Mouse (Mus musculus): ENCODE results near the gene Abca3. TPM values are rescaled to one million over a fixed set of nuclear protein-coding genes. Genes with fewer than 3 reads are reported as not detected.
A peak's percentile ranks its signal among the peaks of the same experiment; 100 is the strongest.

The Abca3 gene
- polyA plus RNA-seq, 1 experiment from 2014 or later = 5.3 TPM

DNA sequence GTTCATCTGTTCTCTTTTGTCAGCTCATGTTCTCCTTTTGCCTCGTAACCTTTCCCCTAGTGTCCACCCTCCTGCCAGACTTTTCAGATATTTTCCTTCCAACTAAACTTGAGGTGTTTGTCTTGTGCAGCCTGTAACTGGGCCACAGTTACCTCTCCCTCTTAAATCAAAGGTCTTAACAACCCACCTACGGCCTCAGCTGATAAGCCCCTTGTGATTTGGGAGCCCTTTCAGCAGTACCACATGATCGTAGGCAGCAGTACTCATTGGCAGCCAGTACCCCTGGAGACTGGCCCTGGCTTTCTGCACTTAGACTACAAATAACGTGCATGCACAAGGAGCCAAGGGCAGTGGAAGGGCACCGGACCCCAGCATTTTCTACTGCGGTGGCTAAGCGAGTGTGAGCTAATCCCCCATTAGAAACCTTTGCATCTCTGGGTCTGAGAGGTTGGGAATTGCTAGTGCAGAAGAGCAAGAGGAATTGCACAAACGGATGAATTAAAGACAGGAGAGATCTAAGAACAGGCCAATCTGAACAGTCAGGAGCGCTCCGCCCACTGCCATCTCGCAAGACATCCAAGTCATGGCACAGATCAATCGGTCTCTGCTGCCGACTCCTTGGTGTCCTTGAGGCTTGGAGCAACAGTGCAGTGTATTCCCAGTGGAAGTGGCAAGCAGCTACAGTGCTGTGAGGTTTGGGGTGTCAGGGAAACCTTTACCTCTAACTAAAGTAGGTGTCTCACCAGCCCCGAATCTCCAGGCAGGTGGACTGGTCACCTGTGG is 77.6 kb downstream of the Abca3 start:
- Histone ChIP-seq H3K4me3 (ENCODE audit: low read depth, low read length) (no peak overlapping the region), H3K27me3 (ENCODE audit: control insufficient read depth, insufficient read depth, low read length) (no peaks in the 10 kb centered on the region), H3K9me3 (replicated peaks; ENCODE audit: control insufficient read depth, low read length) (no peaks in the 10 kb centered on the region), H3K36me3 (replicated peaks; ENCODE audit: control insufficient read depth, insufficient read depth, low read depth, low read length) (peaks cover 5% of the 10 kb centered on the region), H3K9ac (replicated peaks; ENCODE audit: low read length) (no peak overlapping the region), H3K4me2 (ENCODE audit: low read depth, low read length) (no peak overlapping the region), H3K4me1 (ENCODE audit: control insufficient read depth, insufficient read depth, low read length) (no peaks in the 10 kb centered on the region), H3K27ac (replicated peaks; ENCODE audit: low read depth, low read length) (no peak overlapping the region)
- no peak for ATAC-seq (replicated peaks; ENCODE audit: insufficient number of reproducible peaks, low FRiP score, low TSS enrichment, low read depth)
- DNase-seq (ENCODE audit: low spot score) = no peak
- WGBS = 90% methylated on average over 14 of the region's 14 CpGs

DNA sequence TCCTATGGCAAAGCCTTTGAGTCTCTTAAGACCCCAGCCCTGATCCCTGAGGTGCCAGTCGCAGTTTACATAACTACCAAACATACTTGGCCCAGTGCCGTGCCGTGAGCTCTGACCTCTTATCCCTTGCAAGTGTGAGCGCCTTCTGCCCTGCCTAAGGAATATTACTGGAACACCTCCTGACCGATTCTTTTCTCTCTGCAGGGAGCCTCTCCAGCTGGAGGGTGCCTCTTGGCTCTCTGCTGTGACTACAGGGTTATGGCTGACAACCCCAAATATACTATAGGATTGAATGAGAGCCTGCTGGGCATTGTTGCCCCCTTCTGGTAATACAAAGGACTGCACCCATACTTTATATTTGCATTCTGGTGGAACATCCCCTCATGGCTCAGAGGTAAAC is 85.3 kb downstream of the Abca3 start:
- Histone ChIP-seq H3K9ac (replicated peaks; ENCODE audit: low read length) (no peak overlapping the region), H3K27me3 (ENCODE audit: control insufficient read depth, insufficient read depth, low read length) (no peaks in the 10 kb centered on the region), H3K4me1 (ENCODE audit: control insufficient read depth, insufficient read depth, low read length) (no peaks in the 10 kb centered on the region), H3K27ac (replicated peaks; ENCODE audit: low read depth, low read length) (no peak overlapping the region), H3K4me2 (ENCODE audit: low read depth, low read length) (no peak overlapping the region), H3K9me3 (replicated peaks; ENCODE audit: control insufficient read depth, low read length) (no peaks in the 10 kb centered on the region), H3K4me3 (ENCODE audit: low read depth, low read length) (no peak overlapping the region), H3K36me3 (replicated peaks; ENCODE audit: control insufficient read depth, insufficient read depth, low read depth, low read length) (peaks cover 3% of the 10 kb centered on the region; the same call in 1 of the 2 replicates)
- ATAC-seq (replicated peaks; ENCODE audit: insufficient number of reproducible peaks, low FRiP score, low TSS enrichment, low read depth) = 0 out of 2 replicates have a peak, but pooled peaks have one; percentile 53
- 75% methylated on average over 5 of the region's 5 CpGs for WGBS
- DNase-seq (ENCODE audit: low spot score) = peak; percentile 65

DNA sequence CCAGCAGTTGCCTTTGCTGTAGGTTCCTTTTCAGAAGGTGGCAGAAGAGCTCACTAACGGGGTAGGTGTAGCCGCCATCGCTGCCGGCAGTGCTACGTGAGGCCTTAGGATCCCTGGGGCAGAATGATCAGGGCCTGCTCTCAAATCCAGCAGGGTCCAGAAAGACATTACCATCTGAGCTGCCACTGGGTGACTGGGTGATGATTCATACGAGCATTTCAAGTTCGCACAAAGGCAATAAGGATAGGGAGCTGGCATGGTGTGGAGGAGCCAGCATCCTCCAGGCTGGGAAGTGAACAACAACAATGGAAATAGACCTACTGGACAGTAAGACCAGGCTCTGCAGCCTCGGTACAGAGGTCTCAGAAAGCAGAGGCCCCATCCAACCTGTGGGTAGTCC is 88.6 kb downstream of the Abca3 start:
- DNase-seq (ENCODE audit: low spot score) = no peak
- 92% methylated on average over 8 of the region's 8 CpGs for WGBS
- H3K4me2 ChIP-seq (ENCODE audit: low read depth, low read length) = no peak overlapping the region

DNA sequence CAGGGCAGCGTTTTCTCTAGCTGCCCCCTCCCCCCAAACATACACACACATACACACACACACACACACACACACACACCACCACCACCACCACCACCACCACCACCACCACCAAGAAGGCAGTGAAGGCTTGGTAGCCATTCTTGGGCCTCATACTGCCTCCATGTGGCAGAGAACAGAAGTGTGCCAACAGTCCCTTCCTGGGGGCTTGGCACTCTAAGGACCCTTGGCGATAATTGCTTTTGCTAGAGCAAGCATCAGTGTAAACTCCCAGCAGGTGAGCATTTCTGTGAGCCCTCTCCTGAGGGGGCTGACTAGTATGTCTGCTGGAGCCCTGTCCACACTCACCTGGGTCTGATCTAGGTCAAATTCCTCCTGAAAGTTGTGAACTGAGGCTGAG is 89.4 kb downstream of the Abca3 start:
- WGBS = 42% methylated on average over 2 of the region's 2 CpGs
- H3K36me3 ChIP-seq (replicated peaks; ENCODE audit: control insufficient read depth, insufficient read depth, low read depth, low read length) = peaks cover 17% of the 10 kb centered on the region

More for the DNA sequence above, 88.6 kb downstream of the Abca3 start:
- Histone ChIP-seq H3K4me1 (ENCODE audit: control insufficient read depth, insufficient read depth, low read length) (no peaks in the 10 kb centered on the region), H3K4me3 (ENCODE audit: low read depth, low read length) (no peak overlapping the region), H3K9me3 (replicated peaks; ENCODE audit: control insufficient read depth, low read length) (no peaks in the 10 kb centered on the region), H3K36me3 (replicated peaks; ENCODE audit: control insufficient read depth, insufficient read depth, low read depth, low read length) (peaks cover 15% of the 10 kb centered on the region), H3K27me3 (ENCODE audit: control insufficient read depth, insufficient read depth, low read length) (no peaks in the 10 kb centered on the region), H3K27ac (replicated peaks; ENCODE audit: low read depth, low read length) (no peak overlapping the region), H3K9ac (replicated peaks; ENCODE audit: low read length) (no peak overlapping the region)
- no peak for ATAC-seq (replicated peaks; ENCODE audit: insufficient number of reproducible peaks, low FRiP score, low TSS enrichment, low read depth)

DNA sequence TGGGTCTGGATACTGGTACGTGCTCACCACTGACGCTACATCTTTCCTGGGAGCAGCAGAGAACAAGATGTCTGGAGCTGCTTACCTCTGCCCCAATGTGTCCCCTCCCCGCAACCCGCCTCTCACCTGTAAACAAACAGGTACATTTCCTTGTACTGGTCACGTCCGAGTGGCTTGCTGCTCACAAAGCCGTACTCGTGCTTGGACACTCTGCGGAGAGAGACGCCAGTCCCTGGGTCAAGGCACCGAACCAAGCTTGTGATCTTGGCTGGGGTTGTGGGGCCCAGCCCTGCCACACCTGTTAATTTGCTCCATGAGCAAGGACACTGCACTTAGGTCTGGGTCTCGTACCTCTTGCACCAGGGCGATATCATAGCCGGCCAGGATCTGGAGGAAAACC is 90.4 kb downstream of the Abca3 start:
- Histone ChIP-seq H3K4me2 (ENCODE audit: low read depth, low read length) (no peak overlapping the region), H3K36me3 (replicated peaks; ENCODE audit: control insufficient read depth, insufficient read depth, low read depth, low read length) (peaks cover 17% of the 10 kb centered on the region), H3K9me3 (replicated peaks; ENCODE audit: control insufficient read depth, low read length) (no peaks in the 10 kb centered on the region), H3K9ac (replicated peaks; ENCODE audit: low read length) (no peak overlapping the region), H3K4me3 (ENCODE audit: low read depth, low read length) (no peak overlapping the region), H3K4me1 (ENCODE audit: control insufficient read depth, insufficient read depth, low read length) (no peaks in the 10 kb centered on the region), H3K27ac (replicated peaks; ENCODE audit: low read depth, low read length) (no peak overlapping the region), H3K27me3 (ENCODE audit: control insufficient read depth, insufficient read depth, low read length) (no peaks in the 10 kb centered on the region)
- WGBS = 90% methylated on average over 14 of the region's 14 CpGs
- DNase-seq (ENCODE audit: low spot score) (no peak), ATAC-seq (replicated peaks; ENCODE audit: insufficient number of reproducible peaks, low FRiP score, low TSS enrichment, low read depth) (no peak)

More for the DNA sequence above, 89.4 kb downstream of the Abca3 start:
- H3K9ac ChIP-seq (replicated peaks; ENCODE audit: low read length) = no peak overlapping the region
- no peak overlapping the region for H3K4me2 ChIP-seq (ENCODE audit: low read depth, low read length)
- no peak overlapping the region for H3K4me3 ChIP-seq (ENCODE audit: low read depth, low read length)
- no peaks in the 10 kb centered on the region for H3K4me1 ChIP-seq (ENCODE audit: control insufficient read depth, insufficient read depth, low read length)
- DNase-seq (ENCODE audit: low spot score) (peak; percentile 20), ATAC-seq (replicated peaks; ENCODE audit: insufficient number of reproducible peaks, low FRiP score, low TSS enrichment, low read depth) (no peak)
- H3K27me3 ChIP-seq (ENCODE audit: control insufficient read depth, insufficient read depth, low read length) = no peaks in the 10 kb centered on the region
- no peak overlapping the region for H3K27ac ChIP-seq (replicated peaks; ENCODE audit: low read depth, low read length)
- H3K9me3 ChIP-seq (replicated peaks; ENCODE audit: control insufficient read depth, low read length) = no peaks in the 10 kb centered on the region

DNA sequence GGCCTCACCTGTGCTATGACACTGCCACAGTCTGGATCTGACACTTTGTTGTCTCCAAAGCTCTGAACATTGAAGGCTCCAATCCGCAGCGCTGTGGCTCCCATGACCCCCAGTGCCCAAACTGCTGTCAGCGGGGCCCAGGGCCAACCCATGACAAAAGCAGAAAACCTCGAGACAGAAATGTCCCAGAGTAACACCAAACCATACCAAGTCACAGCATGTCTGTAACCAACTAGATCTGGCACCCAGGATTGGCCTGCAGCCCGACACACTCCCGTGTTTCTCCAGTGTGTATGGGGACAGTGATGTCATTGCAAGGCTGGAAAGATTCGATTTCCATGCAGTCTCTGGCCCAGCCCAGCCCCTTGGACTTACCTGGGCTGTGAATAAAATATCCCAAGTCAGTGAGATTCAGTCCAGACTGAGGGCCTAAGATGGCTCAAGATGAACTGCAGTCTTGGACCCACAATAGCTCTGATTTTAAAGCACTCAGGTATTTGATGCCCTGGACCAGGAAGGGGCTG is 90.9 kb downstream of the Abca3 start, which contains the start of gene Dnase1l2:
TSS of gene Dnase1l2 (minus strand) at position 474 of the 524 bp plus-strand sequence.
- no peak for ATAC-seq (replicated peaks; ENCODE audit: insufficient number of reproducible peaks, low FRiP score, low TSS enrichment, low read depth)
- Histone ChIP-seq H3K36me3 (replicated peaks; ENCODE audit: control insufficient read depth, insufficient read depth, low read depth, low read length) (peaks cover 19% of the 10 kb centered on the region), H3K9ac (replicated peaks; ENCODE audit: low read length) (no peak within 1 kb of the TSS), H3K9me3 (replicated peaks; ENCODE audit: control insufficient read depth, low read length) (no peaks in the 10 kb centered on the region), H3K4me2 (ENCODE audit: low read depth, low read length) (no peak within 1 kb of the TSS), H3K4me1 (ENCODE audit: control insufficient read depth, insufficient read depth, low read length) (no peaks in the 10 kb centered on the region), H3K27me3 (ENCODE audit: control insufficient read depth, insufficient read depth, low read length) (no peaks in the 10 kb centered on the region), H3K4me3 (ENCODE audit: low read depth, low read length) (no peak within 1 kb of the TSS), H3K27ac (replicated peaks; ENCODE audit: low read depth, low read length) (no peak within 1 kb of the TSS)
- 81% methylated on average over 7 of the region's 7 CpGs for WGBS
- no peak for DNase-seq (ENCODE audit: low spot score)

DNA sequence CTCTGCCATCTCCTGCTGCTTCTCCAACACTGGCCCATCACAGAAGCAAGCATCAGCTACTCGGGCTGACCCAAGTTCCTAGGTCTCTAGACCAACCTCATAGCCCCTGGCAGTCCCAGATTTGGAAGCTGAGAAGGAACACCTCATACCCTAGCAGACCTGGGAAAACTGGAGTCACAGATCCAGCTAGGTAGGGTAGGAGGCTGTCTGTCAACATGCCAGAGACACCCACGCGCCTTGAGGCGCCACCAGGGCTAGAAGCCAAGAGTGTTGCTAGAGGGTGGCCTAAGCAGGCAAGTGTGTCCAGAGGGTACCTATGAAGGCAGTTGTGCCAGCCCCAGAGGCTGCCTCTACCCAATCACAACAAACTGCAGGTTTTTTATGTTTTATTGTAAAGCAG is 91.7 kb downstream of the Abca3 start:
- Histone ChIP-seq H3K36me3 (replicated peaks; ENCODE audit: control insufficient read depth, insufficient read depth, low read depth, low read length) (peaks cover 19% of the 10 kb centered on the region), H3K27me3 (ENCODE audit: control insufficient read depth, insufficient read depth, low read length) (no peaks in the 10 kb centered on the region), H3K9me3 (replicated peaks; ENCODE audit: control insufficient read depth, low read length) (no peaks in the 10 kb centered on the region)

DNA sequence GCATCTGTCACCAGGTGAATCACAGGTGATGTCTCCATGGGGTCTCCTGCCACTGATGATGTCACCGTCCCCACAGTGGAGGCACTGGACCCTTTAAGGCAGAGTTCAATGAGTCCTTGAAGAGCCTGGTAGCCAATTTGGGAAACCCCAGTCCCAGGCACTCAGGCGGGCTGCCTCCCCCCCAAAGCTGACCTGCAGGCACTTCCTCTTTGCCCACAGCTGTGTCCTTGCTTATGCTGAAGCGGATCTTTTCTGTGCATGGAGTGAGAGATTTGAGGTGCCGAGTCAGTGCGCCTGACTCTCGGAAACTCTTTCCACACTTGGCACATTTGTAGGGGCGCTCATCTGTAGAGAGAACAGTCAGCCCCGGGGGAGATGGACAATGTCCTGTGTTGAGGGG is 94.8 kb downstream of the Abca3 start:
- H3K27ac ChIP-seq (replicated peaks; ENCODE audit: low read depth, low read length) = no peak overlapping the region
- no peak for DNase-seq (ENCODE audit: low spot score)
- H3K36me3 ChIP-seq (replicated peaks; ENCODE audit: control insufficient read depth, insufficient read depth, low read depth, low read length) = peaks cover 20% of the 10 kb centered on the region
- H3K4me1 ChIP-seq (ENCODE audit: control insufficient read depth, insufficient read depth, low read length) = no peaks in the 10 kb centered on the region
- no peaks in the 10 kb centered on the region for H3K9me3 ChIP-seq (replicated peaks; ENCODE audit: control insufficient read depth, low read length)
- WGBS = 89% methylated on average over 8 of the region's 8 CpGs
- ATAC-seq (replicated peaks; ENCODE audit: insufficient number of reproducible peaks, low FRiP score, low TSS enrichment, low read depth) = no peak
- no peak overlapping the region for H3K4me2 ChIP-seq (ENCODE audit: low read depth, low read length)
- H3K27me3 ChIP-seq (ENCODE audit: control insufficient read depth, insufficient read depth, low read length) = no peaks in the 10 kb centered on the region
- H3K4me3 ChIP-seq (ENCODE audit: low read depth, low read length) = no peak overlapping the region
- H3K9ac ChIP-seq (replicated peaks; ENCODE audit: low read length) = no peak overlapping the region

More for the DNA sequence above, 91.7 kb downstream of the Abca3 start:
- Histone ChIP-seq H3K9ac (replicated peaks; ENCODE audit: low read length) (no peak overlapping the region), H3K27ac (replicated peaks; ENCODE audit: low read depth, low read length) (no peak overlapping the region), H3K4me3 (ENCODE audit: low read depth, low read length) (no peak overlapping the region), H3K4me1 (ENCODE audit: control insufficient read depth, insufficient read depth, low read length) (no peaks in the 10 kb centered on the region), H3K4me2 (ENCODE audit: low read depth, low read length) (no peak overlapping the region)
- ATAC-seq (replicated peaks; ENCODE audit: insufficient number of reproducible peaks, low FRiP score, low TSS enrichment, low read depth) = no peak
- 91% methylated on average over 4 of the region's 4 CpGs for WGBS
- no peak for DNase-seq (ENCODE audit: low spot score)

Measured in embryonic facial prominence, embryonic 11.5 days (tissue).